Mouse (Mus musculus) kidney, postnatal 0 days (tissue): ENCODE data around the gene Eps15l1. TPM values are rescaled to one million over a fixed set of nuclear protein-coding genes. Genes with fewer than 3 reads are reported as not detected.

Experiments used
- ATAC-seq: fragments of 200-750 bp; cut with Nextera tagmentation; replicated peaks from 2 replicates; pipeline ENCODE4 v1.8.0; 2017; ENCODE audit warnings: low read depth, moderate number of reproducible peaks, moderate TSS enrichment, moderate library complexity; ENCODE audit not compliant: low FRiP score
- DNase-seq: peaks from one replicate; pipeline ENCODE4 v3.0.0-alpha.2; 2016; ENCODE audit warnings: low spot score
- H3K27ac ChIP-seq: fragments of 300-500 bp; sonication (generic); 2 replicates; pipeline ENCODE4 v1.5.1; 2014; ENCODE audit warnings: mild to moderate bottlenecking
- H3K27me3 ChIP-seq: fragments of 300-500 bp; sonication (generic); 2 replicates; pipeline ENCODE4 v1.6.1; 2014; ENCODE audit warnings: low read length, mixed read lengths; ENCODE audit not compliant: insufficient read depth
- H3K36me3 ChIP-seq: fragments of 300-500 bp; sonication (generic); 2 replicates; pipeline ENCODE4 v1.6.1; 2014; ENCODE audit warnings: low read length, mixed read lengths; ENCODE audit not compliant: insufficient read depth
- H3K4me1 ChIP-seq: fragments of 300-500 bp; sonication (generic); replicated peaks from 2 replicates; pipeline ENCODE4 v1.6.1; 2014; ENCODE audit warnings: antibody characterized with exemption, low read length, mixed read lengths; ENCODE audit not compliant: insufficient read depth
- H3K4me2 ChIP-seq: fragments of 300-500 bp; sonication (generic); 2 replicates; pipeline ENCODE4 v1.6.1; 2014; ENCODE audit warnings: mild to moderate bottlenecking, low read length, moderate library complexity, mixed read lengths
- H3K4me3 ChIP-seq: fragments of 300-500 bp; sonication (generic); replicated peaks from 2 replicates; pipeline ENCODE4 v1.5.1; 2014; ENCODE audit warnings: low read depth, low read length
- H3K9ac ChIP-seq: fragments of 300-500 bp; sonication (generic); 2 replicates; pipeline ENCODE4 v1.6.1; 2014; ENCODE audit warnings: low read depth, low read length
- H3K9me3 ChIP-seq: fragments of 300-500 bp; sonication (generic); replicated peaks from 2 replicates; pipeline ENCODE4 v1.6.1; 2016; ENCODE audit warnings: low read length, inconsistent platforms, mixed read lengths
- CTCF ChIP-seq: IDR thresholded peaks from 2 replicates; pipeline ENCODE4 v1.5.1; 2016; ENCODE audit warnings: antibody characterized with exemption, low read depth, mild to moderate bottlenecking, moderate library complexity
- WGBS: fragments of 180-500 bp; shearing (Covaris S2); extraction: QIAGEN DNeasy Blood & Tissue Kit; methylation state at CpG from one replicate; pipeline ENCODE4 v1.1.7; 2014; 5-methylcytosine and 5-hydroxymethylcytosine counted together
- polyA plus RNA-seq: library from polyadenylated mRNA; unstranded; fragments of >200 nt; fragmentation: Nextera tagmentation; extraction: Ambion mirVana; gene quantifications from 2 replicates; pipeline ENCODE4 v1.2.1, GENCODE M21; 2015

Eps15l1 gene
- polyA plus RNA-seq, 1 experiment from 2014 or later: 32.5 TPM

DNA sequence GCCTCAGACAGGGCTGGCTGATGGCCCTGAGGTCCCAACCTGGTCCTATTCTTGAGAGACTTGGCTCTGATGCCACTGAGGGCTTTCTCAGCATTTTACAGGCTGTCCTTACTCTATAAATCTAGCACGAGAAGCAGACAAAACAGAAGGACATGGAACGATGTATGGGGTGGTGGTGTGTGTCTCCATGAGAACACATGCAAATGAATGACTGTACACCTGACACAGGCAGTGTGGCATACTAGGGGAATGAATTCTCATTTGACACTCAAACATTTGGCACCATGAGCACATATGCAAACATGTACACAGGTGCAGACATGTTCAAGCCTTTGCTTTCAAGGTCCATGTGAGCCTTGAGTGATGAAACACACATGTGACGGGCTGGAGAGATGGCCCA is 64.7 kb downstream of the Eps15l1 start:
- H3K9me3 ChIP-seq: no peaks in the 10 kb centered on the region
- no peak for TF ChIP-seq CTCF
- H3K36me3 ChIP-seq: peaks cover 27% of the 10 kb centered on the region
- H3K4me3 ChIP-seq: no peak overlapping the region
- H3K27ac ChIP-seq: no peak overlapping the region
- 85% methylated on average over 3 of the region's 3 CpGs for WGBS
- no peak overlapping the region for H3K9ac ChIP-seq
- ATAC-seq (no peak), DNase-seq (no peak)
- H3K4me1 ChIP-seq: 0 out of 2 replicates have a peak, but pooled peaks cover 6% of the 10 kb centered on the region
- H3K27me3 ChIP-seq: no peaks in the 10 kb centered on the region
- no peak overlapping the region for H3K4me2 ChIP-seq

DNA sequence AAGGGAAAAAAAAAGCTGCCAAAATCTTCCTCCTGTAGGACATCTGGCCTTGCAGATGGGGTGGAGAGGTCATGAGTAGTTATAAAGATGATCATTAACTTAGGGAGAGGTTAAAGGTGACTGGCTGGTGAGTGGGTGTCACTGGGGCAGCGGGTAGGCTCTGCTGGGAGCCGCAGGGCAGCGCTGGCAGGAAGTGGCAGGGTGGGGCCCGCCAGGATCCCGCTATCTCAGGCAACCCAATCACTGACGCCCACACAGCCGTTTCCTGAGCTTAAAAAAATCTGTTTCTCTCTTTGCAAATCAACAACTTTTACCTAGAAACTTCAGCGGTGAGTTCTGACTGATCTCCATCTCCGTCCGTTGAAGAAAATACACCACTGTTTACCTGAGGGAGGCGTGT is 67.0 kb downstream of the Eps15l1 start:
- TF ChIP-seq CTCF: no peak
- WGBS: 30% methylated on average over 11 of the region's 11 CpGs
- Histone ChIP-seq H3K4me2 (no peak overlapping the region), H3K27ac (peak overlapping the region; percentile 72; the same call in 1 of the 2 replicates), H3K4me3 (no peak overlapping the region), H3K36me3 (peaks cover 20% of the 10 kb centered on the region), H3K9me3 (no peaks in the 10 kb centered on the region), H3K9ac (no peak overlapping the region), H3K4me1 (0 out of 2 replicates have a peak, but pooled peaks cover 6% of the 10 kb centered on the region), H3K27me3 (no peaks in the 10 kb centered on the region)
- peak; percentile 22 for DNase-seq
- no peak for ATAC-seq

DNA sequence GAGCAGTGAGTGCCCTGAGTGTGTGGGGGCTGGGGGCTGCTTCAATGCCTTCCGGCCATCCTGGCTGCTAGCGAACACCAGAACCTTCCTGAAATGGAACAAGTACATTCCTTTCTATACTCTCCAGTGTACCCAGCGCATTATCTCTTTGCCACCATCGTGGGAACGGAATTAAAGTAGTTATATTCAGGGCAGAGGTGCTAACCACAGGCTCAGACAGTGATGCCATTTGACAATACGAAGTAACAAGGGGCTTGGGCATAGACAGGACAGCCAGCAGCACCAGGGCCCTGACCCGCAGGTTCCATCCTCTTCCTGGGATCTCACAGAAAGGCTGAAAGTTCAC is 67.6 kb downstream of the Eps15l1 start:
- TF ChIP-seq CTCF: no peak
- no peak for DNase-seq

GRCm38 (mm10) chr8:72352951-72353699 is 68.1 kb downstream of the Eps15l1 start:
- no peak for DNase-seq
- H3K4me1 ChIP-seq: 0 out of 2 replicates have a peak, but pooled peaks cover 6% of the 10 kb centered on the region

More for the DNA sequence above, 67.6 kb downstream of the Eps15l1 start:
- 80% methylated on average over 7 of the region's 7 CpGs for WGBS
- no peak overlapping the region for H3K9ac ChIP-seq
- no peaks in the 10 kb centered on the region for H3K9me3 ChIP-seq
- H3K27me3 ChIP-seq: no peaks in the 10 kb centered on the region
- no peak for ATAC-seq
- H3K27ac ChIP-seq: peak overlapping the region; percentile 72
- H3K4me3 ChIP-seq: no peak overlapping the region
- 0 out of 2 replicates have a peak, but pooled peaks cover 6% of the 10 kb centered on the region for H3K4me1 ChIP-seq
- peaks cover 19% of the 10 kb centered on the region for H3K36me3 ChIP-seq
- no peak overlapping the region for H3K4me2 ChIP-seq

GRCm38 (mm10) chr8:72351405-72352005 is 69.8 kb downstream of the Eps15l1 start:
- Histone ChIP-seq H3K27me3 (no peaks in the 10 kb centered on the region), H3K27ac (no peak overlapping the region), H3K36me3 (peaks cover 9% of the 10 kb centered on the region; the same call in 1 of the 2 replicates), H3K4me3 (no peak overlapping the region), H3K4me1 (0 out of 2 replicates have a peak, but pooled peaks cover 6% of the 10 kb centered on the region), H3K4me2 (no peak overlapping the region), H3K9me3 (no peaks in the 10 kb centered on the region), H3K9ac (no peak overlapping the region)
- no peak for TF ChIP-seq CTCF
- ATAC-seq: no peak
- WGBS: 87% methylated on average over 7 of the region's 7 CpGs
- DNase-seq: no peak

More at GRCm38 (mm10) chr8:72352951-72353699, 68.1 kb downstream of the Eps15l1 start:
- H3K9ac ChIP-seq: no peak overlapping the region
- no peak overlapping the region for H3K4me3 ChIP-seq
- WGBS: 65% methylated on average over 8 of the region's 8 CpGs
- ATAC-seq: peak; percentile 79
- H3K27ac ChIP-seq: peak overlapping the region; percentile 72
- TF ChIP-seq CTCF: no peak
- no peaks in the 10 kb centered on the region for H3K27me3 ChIP-seq
- peaks cover 19% of the 10 kb centered on the region for H3K36me3 ChIP-seq
- no peaks in the 10 kb centered on the region for H3K9me3 ChIP-seq
- no peak overlapping the region for H3K4me2 ChIP-seq

DNA sequence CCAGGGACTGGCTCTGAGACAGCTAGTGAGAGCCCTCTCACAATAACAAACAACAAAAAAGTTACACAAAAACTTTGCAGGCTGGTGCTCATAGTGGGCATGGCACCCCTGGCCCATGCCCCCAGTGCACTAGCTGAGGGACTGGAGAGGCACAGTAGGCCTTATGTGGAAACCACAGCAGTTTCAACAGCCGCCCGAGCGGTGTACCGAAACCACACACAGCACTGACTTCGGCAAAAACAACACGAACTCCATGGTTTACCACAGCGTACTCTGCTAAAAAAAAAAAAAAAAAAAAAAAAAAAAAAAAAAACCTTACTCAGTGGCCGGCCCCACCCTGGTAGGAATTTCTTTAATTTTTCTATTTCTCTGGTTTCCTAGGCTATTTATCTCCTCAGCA is 70.5 kb downstream of the Eps15l1 start:
- 92% methylated on average over 8 of the region's 8 CpGs for WGBS
- H3K4me2 ChIP-seq: no peak overlapping the region
- 0 out of 2 replicates have a peak, but pooled peaks cover 2% of the 10 kb centered on the region for H3K36me3 ChIP-seq
- ATAC-seq: no peak
- H3K27ac ChIP-seq: no peak overlapping the region
- H3K9ac ChIP-seq: no peak overlapping the region
- no peaks in the 10 kb centered on the region for H3K27me3 ChIP-seq
- H3K4me1 ChIP-seq: 0 out of 2 replicates have a peak, but pooled peaks cover 6% of the 10 kb centered on the region
- no peaks in the 10 kb centered on the region for H3K9me3 ChIP-seq
- H3K4me3 ChIP-seq: no peak overlapping the region
- no peak for DNase-seq
- TF ChIP-seq CTCF: no peak
